Mouse (Mus musculus) heart, postnatal 14 days (tissue): ENCODE data around the gene Anpep. TPM values are rescaled to one million over a fixed set of nuclear protein-coding genes. Genes with fewer than 3 reads are reported as not detected.

ENCODE experiments used
- DNase-seq, 2 experiments: peaks; one replicate each; pipeline ENCODE4 v3.0.0; 2021 to 2022
- intact Hi-C: fragments of 180-260 bp; cut with DNase I; formaldehyde crosslinking; loops from one replicate; pipeline ENCODE4 v1.15.1; 2025
- long read RNA-seq, 2 experiments: library from polyadenylated mRNA; stranded (forward); transcript quantifications; one replicate each; pipeline ENCODE4 v2.0.0; 2021
- total RNA-seq, 2 experiments: library from RNA; stranded (reverse); gene quantifications; 2 replicates each; pipeline ENCODE4 v1.2.3; 2021

The Anpep gene
- 10 to 100 TPM; 21.4 to 25.3 TPM for total RNA-seq
- long read RNA-seq, experiment 1, transcript Anpep-202 (21 exons, 3,797 nt): major isoform, 5 of 9 reads
- long read RNA-seq, experiment 1, partial matches to known transcripts: 0 of 9 reads
- long read RNA-seq, experiment 1, other reads (novel, unspliced or antisense): 3 of 9 reads
- long read RNA-seq, experiment 2, transcript Anpep-202 (21 exons, 3,797 nt): major isoform, 6 of 9 reads
- long read RNA-seq, experiment 2, partial matches to known transcripts: 1 of 9 reads
- long read RNA-seq, experiment 2, other reads (novel, unspliced or antisense): 0 of 9 reads

- DNase-seq: no peak
Measured at GRCm38 (mm10) chr7:79860811-79861210, at the start of gene Anpep. Gene Anpep (minus strand): TSS chr7:79861059.

GRCm38 (mm10) chr7:79907356-79907755 is 46.5 kb upstream of the Anpep start:
- peak; percentile 19 to 40 for DNase-seq
- intact Hi-C loops: no loop called here

More at GRCm38 (mm10) chr7:79860811-79861210, at the start of gene Anpep:
- intact Hi-C loops: no loop called here

- DNase-seq: no peak
- intact Hi-C loops: no loop called here
Measured at GRCm38 (mm10) chr7:79906914-79907313, 46.1 kb upstream of the Anpep start.

GRCm38 (mm10) chr7:79905193-79905592 is 44.3 kb upstream of the Anpep start:
- intact Hi-C loops: no loop called here
- no peak for DNase-seq

- intact Hi-C loops: no loop called here
- DNase-seq: no peak
Measured at GRCm38 (mm10) chr7:79903160-79903792, 42.4 kb upstream of the Anpep start.

- intact Hi-C loops: no loop called here
- no peak for DNase-seq
Measured at GRCm38 (mm10) chr7:79900753-79901152, 39.9 kb upstream of the Anpep start.

GRCm38 (mm10) chr7:79895225-79895624 is 34.4 kb upstream of the Anpep start:
- DNase-seq: no peak
- intact Hi-C loops: no loop called here

- intact Hi-C loops: no loop called here
- DNase-seq: no peak
Measured at GRCm38 (mm10) chr7:79894790-79895189, 33.9 kb upstream of the Anpep start.

- DNase-seq: no peak
- intact Hi-C loops: no loop called here
Measured at GRCm38 (mm10) chr7:79892576-79893428, 31.9 kb upstream of the Anpep start.

GRCm38 (mm10) chr7:79890436-79891221 is 29.8 kb upstream of the Anpep start:
- intact Hi-C loops: no loop called here
- DNase-seq: no peak

GRCm38 (mm10) chr7:79888603-79889002 is 27.7 kb upstream of the Anpep start:
- DNase-seq: no peak
- intact Hi-C loops: no loop called here

GRCm38 (mm10) chr7:79883613-79884334 is 22.9 kb upstream of the Anpep start:
- intact Hi-C loops: no loop called here

GRCm38 (mm10) chr7:79881901-79882300 is 21.0 kb upstream of the Anpep start:
- intact Hi-C loops: no loop called here
- DNase-seq: no peak

More at GRCm38 (mm10) chr7:79883613-79884334, 22.9 kb upstream of the Anpep start:
- no peak for DNase-seq

GRCm38 (mm10) chr7:79880998-79881397 is 20.1 kb upstream of the Anpep start:
- peak; percentile 39 to 55 for DNase-seq

GRCm38 (mm10) chr7:79880033-79880432 is 19.2 kb upstream of the Anpep start:
- intact Hi-C loops: no loop called here
- DNase-seq: no peak

More at GRCm38 (mm10) chr7:79880998-79881397, 20.1 kb upstream of the Anpep start:
- intact Hi-C loops: no loop called here

GRCm38 (mm10) chr7:79878455-79879025 is 17.7 kb upstream of the Anpep start:
- intact Hi-C loops: no loop called here
- DNase-seq: no peak

- intact Hi-C loops: no loop called here
- no peak for DNase-seq
Measured at GRCm38 (mm10) chr7:79873407-79873806, 12.5 kb upstream of the Anpep start.

- intact Hi-C loops: no loop called here
- no peak for DNase-seq
Measured at GRCm38 (mm10) chr7:79871797-79872345, 11.0 kb upstream of the Anpep start.
